Mouse (Mus musculus): ENCODE measurements around the gene Chil6. TPM values are rescaled to one million over a fixed set of nuclear protein-coding genes. Genes with fewer than 3 reads are reported as not detected.

The Chil6 gene
- not detected in 2 replicates for total RNA-seq (2012; rRNA removed)
- total RNA-seq (2014; rRNA removed), result not detected in 2 replicates
- polyA plus RNA-seq (2012; ENCODE audit: insufficient read length, low read depth), result not detected in 2 replicates

GRCm38 (mm10) chr3:106406082-106406481, at the start of gene Chil6:
Chil6 (minus strand) TSS chr3:106406182.
- Histone ChIP-seq H3K9ac (ENCODE audit: insufficient read depth, low read depth) (no peak within 1 kb of the TSS), H3K27me3 (replicated peaks) (no peaks in the 10 kb centered on the region), H3K9me3 (replicated peaks; ENCODE audit: low read length) (no peaks in the 10 kb centered on the region), H3K4me3 (replicated peaks in 1 of 3; ENCODE audit: low read depth in 2 of 3, low read length in 2 of 3, poor library complexity in 1 of 3) (no peak within 1 kb of the TSS), H3K27ac (ENCODE audit: insufficient read depth, low read depth) (no peak within 1 kb of the TSS), H3K36me3 (replicated peaks in 1 of 2; ENCODE audit: control insufficient read depth in 1 of 2, insufficient read depth in 1 of 2, low read length in 1 of 2) (no peaks in the 10 kb centered on the region), H3K4me1 (ENCODE audit: control insufficient read depth in 1 of 2, insufficient read depth in 2 of 2) (no peaks in the 10 kb centered on the region), H3K4me2 (ENCODE audit: insufficient read depth, low read depth, poor library complexity, severe bottlenecking) (no peak within 1 kb of the TSS), H3K79me2 (replicated peaks; ENCODE audit: control insufficient read depth, extremely low read depth, insufficient read depth, poor library complexity, severe bottlenecking) (no peaks in the 10 kb centered on the region)
- in situ Hi-C loops (cut with MboI; ENCODE audit: low pct_ligation_motif_present, low pct_unique_long_range_greater_than_20kb, low sequenced_read_pairs), result no loop called here
- dilution Hi-C loops (cut with MboI; ENCODE audit: extremely low pct_ligation_motif_present, extremely low pct_unique_long_range_greater_than_20kb, low sequenced_read_pairs), result no loop called here
- no peak for DNase-seq (ENCODE audit: extremely low read depth)
- no peak for TF ChIP-seq RCOR1 (conservative IDR thresholded peaks at IDR 0.05; ENCODE audit: low read depth, low read length)
- TF ChIP-seq ZNF384 (IDR thresholded peaks at IDR 0.05; ENCODE audit: low read depth, low read length), result no peak
- TF ChIP-seq UBTF (IDR thresholded peaks at IDR 0.05; ENCODE audit: low read depth, low read length), result no peak
- no peak for TF ChIP-seq NELFE (IDR thresholded peaks at IDR 0.05; ENCODE audit: low read depth, low read length)
- no peak for TF ChIP-seq USF2 (conservative IDR thresholded peaks at IDR 0.05; ENCODE audit: low read depth, low read length)
- TF ChIP-seq POLR2A (IDR thresholded peaks at IDR 0.05; ENCODE audit: low read depth, low read length), result no peak
- TF ChIP-seq SMC3 (IDR thresholded peaks at IDR 0.05; ENCODE audit: low read depth, low read length), result no peak
- TF ChIP-seq KAT2A (IDR thresholded peaks at IDR 0.05; ENCODE audit: insufficient replicate concordance, low read length), result no peak

- Histone ChIP-seq H3K36me3 (replicated peaks in 1 of 2; ENCODE audit: control insufficient read depth in 1 of 2, insufficient read depth in 1 of 2, low read length in 1 of 2) (no peaks in the 10 kb centered on the region), H3K4me2 (ENCODE audit: insufficient read depth, low read depth, poor library complexity, severe bottlenecking) (no peak overlapping the region), H3K9ac (ENCODE audit: insufficient read depth, low read depth) (no peak overlapping the region), H3K4me1 (ENCODE audit: control insufficient read depth in 1 of 2, insufficient read depth in 2 of 2) (peaks cover 0 to 13% of the 10 kb centered on the region in 2 experiments; a peak in 2 of 4 replicates), H3K9me3 (replicated peaks; ENCODE audit: low read length) (no peaks in the 10 kb centered on the region), H3K27ac (ENCODE audit: insufficient read depth, low read depth) (no peak overlapping the region), H3K79me2 (replicated peaks; ENCODE audit: control insufficient read depth, extremely low read depth, insufficient read depth, poor library complexity, severe bottlenecking) (no peaks in the 10 kb centered on the region), H3K4me3 (replicated peaks in 1 of 3; ENCODE audit: low read depth in 2 of 3, low read length in 2 of 3, poor library complexity in 1 of 3) (no peak overlapping the region), H3K27me3 (replicated peaks) (peaks cover 2% of the 10 kb centered on the region)
- no peak for DNase-seq (ENCODE audit: extremely low read depth)
- TF ChIP-seq SIN3A (IDR thresholded peaks at IDR 0.05; ENCODE audit: low read length) (no peak), RAD21 (IDR thresholded peaks at IDR 0.05; ENCODE audit: low read depth, low read length) (no peak)
- in situ Hi-C loops (cut with MboI; ENCODE audit: low pct_ligation_motif_present, low pct_unique_long_range_greater_than_20kb, low sequenced_read_pairs) (loop anchor here (5.0 kb wide), 1 partner anchor 460 kb away; no protein-coding TSS in a partner anchor), dilution Hi-C loops (cut with MboI; ENCODE audit: extremely low pct_ligation_motif_present, extremely low pct_unique_long_range_greater_than_20kb, low sequenced_read_pairs) (no loop called here)
Observed at GRCm38 (mm10) chr3:106452616-106453015, 46.6 kb upstream of the Chil6 start.

- peaks cover 2% of the 10 kb centered on the region for H3K27me3 ChIP-seq (replicated peaks)
- in situ Hi-C loops (cut with MboI; ENCODE audit: low pct_ligation_motif_present, low pct_unique_long_range_greater_than_20kb, low sequenced_read_pairs) (loop anchor here (10.0 kb wide), 1 partner anchor 775 kb away; no protein-coding TSS in a partner anchor), dilution Hi-C loops (cut with MboI; ENCODE audit: extremely low pct_ligation_motif_present, extremely low pct_unique_long_range_greater_than_20kb, low sequenced_read_pairs) (no loop called here)
- no peaks in the 10 kb centered on the region for H3K79me2 ChIP-seq (replicated peaks; ENCODE audit: control insufficient read depth, extremely low read depth, insufficient read depth, poor library complexity, severe bottlenecking)
- H3K4me1 ChIP-seq (ENCODE audit: control insufficient read depth in 1 of 2, insufficient read depth in 2 of 2), result peaks cover 0 to 13% of the 10 kb centered on the region in 2 experiments; a peak in 2 of 4 replicates
- H3K4me3 ChIP-seq (replicated peaks in 1 of 3; ENCODE audit: low read depth in 2 of 3, low read length in 2 of 3, poor library complexity in 1 of 3), result no peak overlapping the region
- H3K27ac ChIP-seq (ENCODE audit: insufficient read depth, low read depth), result no peak overlapping the region
- no peak overlapping the region for H3K9ac ChIP-seq (ENCODE audit: insufficient read depth, low read depth)
- H3K4me2 ChIP-seq (ENCODE audit: insufficient read depth, low read depth, poor library complexity, severe bottlenecking), result peak overlapping the region; percentile 16; the same call in 1 of the 2 replicates
- no peaks in the 10 kb centered on the region for H3K36me3 ChIP-seq (replicated peaks in 1 of 2; ENCODE audit: control insufficient read depth in 1 of 2, insufficient read depth in 1 of 2, low read length in 1 of 2)
- H3K9me3 ChIP-seq (replicated peaks; ENCODE audit: low read length), result no peaks in the 10 kb centered on the region
- TF ChIP-seq CHD1 (IDR thresholded peaks at IDR 0.05; ENCODE audit: low read depth, low read length) (0 out of 2 replicates have a peak, but pooled peaks have one; percentile 40), BHLHE40 (IDR thresholded peaks at IDR 0.05; ENCODE audit: low read depth, low read length) (no peak), MAX (IDR thresholded peaks at IDR 0.05; ENCODE audit: low read length) (0 out of 2 replicates have a peak, but pooled peaks have one; percentile 22), MEF2A (IDR thresholded peaks at IDR 0.05; ENCODE audit: borderline replicate concordance, low read depth, low read length) (no peak), ELF1 (IDR thresholded peaks at IDR 0.05; ENCODE audit: low read depth, low read length) (no peak), PAX5 (IDR thresholded peaks at IDR 0.05; ENCODE audit: low read length) (no peak), UBTF (IDR thresholded peaks at IDR 0.05; ENCODE audit: low read depth, low read length) (no peak), EP300 (IDR thresholded peaks at IDR 0.05; ENCODE audit: low read length) (peak; percentile 49)
- no peak for DNase-seq (ENCODE audit: extremely low read depth)
Observed at GRCm38 (mm10) chr3:106449567-106449966, 43.6 kb upstream of the Chil6 start.
